Mouse (Mus musculus) kidney, postnatal 10 days (tissue): Measurements from ENCODE around the gene Gm49721.
"Not testable (repeated sequence)": the region's sequence is repeated elsewhere in the genome, so short reads cannot be mapped to it uniquely, and the experiment has no call there.

ENCODE experiments used
- DNase-seq: peaks from one replicate; pipeline ENCODE4 v3.0.0; 2021; ENCODE audit warnings: mixed read lengths

Gene Gm49721

DNA sequence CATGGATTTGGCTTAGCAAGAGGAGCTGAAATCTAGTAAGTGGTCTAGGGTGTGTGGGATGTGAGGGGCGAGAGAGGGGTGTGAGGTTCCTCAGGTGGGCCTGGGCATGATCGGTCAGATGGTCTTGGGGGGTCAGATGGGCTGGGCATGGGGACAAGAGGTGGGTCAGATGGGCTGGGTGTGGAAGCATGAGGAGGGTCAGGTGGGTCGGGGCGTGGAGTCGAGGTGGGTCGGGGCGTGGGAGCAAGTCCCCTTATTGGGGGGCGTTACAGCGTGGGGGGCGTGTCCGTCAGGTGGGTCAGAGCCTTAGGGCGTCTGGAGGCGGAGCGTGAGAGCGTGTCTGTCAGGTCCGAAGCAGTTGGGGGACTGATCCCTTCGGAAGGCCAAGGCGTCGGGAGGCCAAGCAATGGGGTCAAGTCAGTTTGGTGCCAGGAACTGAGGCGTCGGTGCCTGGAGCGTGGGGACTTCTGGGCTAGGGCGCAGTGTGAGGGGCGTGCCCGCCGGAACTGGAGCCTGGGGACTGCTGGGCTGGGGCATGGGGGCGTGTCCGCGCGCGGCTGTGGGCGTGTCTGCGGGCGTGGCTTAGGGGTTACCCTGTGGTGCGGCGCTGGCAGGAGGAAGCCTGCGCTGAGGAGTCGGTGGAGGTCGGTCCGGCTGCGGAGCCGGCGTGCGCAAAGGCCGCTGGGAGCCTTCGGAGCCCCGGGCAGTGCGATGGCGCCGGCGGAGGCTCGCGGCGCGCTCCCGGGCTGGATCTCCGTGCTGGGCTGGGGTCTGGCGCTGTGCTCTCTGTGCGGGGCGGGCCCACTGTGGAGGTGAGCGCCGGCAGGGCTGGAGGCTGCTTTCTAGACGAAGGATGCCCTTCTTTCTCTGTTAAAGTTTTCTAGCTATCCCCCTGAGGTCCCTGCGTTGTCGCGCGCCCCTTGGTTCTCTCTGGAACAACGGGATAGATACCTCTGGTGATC, at the start of gene Gm49721:
Gene Gm49721, plus strand, starts transcription at position 618 of the 962 bp plus-strand sequence.
- DNase-seq = peak; percentile 82

DNA sequence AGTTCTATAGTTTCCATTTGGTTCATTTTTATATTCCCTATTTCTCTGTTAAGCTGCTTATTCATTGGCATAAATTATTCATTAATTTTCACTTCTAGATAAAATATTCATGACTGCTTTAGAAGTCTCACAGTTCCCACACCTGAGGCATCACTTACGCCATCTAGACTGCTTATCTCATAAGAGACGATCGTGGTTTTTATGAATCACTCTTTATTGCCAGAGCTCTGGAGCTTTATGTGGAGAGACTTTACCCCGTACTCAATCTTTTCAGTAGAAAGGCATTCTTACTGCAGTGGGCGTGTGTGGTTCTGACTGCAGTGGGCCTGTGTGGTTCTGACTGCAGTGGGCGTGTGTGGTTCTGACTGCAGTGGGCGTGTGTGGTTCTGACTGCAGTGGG, 47.1 kb upstream of the Gm49721 start:
- DNase-seq = not testable (repeated sequence)

- DNase-seq = not testable (repeated sequence)
These were observed 36.1 kb upstream of the Gm49721 start for GRCm38 (mm10) chr17:6942560-6942959.

DNA sequence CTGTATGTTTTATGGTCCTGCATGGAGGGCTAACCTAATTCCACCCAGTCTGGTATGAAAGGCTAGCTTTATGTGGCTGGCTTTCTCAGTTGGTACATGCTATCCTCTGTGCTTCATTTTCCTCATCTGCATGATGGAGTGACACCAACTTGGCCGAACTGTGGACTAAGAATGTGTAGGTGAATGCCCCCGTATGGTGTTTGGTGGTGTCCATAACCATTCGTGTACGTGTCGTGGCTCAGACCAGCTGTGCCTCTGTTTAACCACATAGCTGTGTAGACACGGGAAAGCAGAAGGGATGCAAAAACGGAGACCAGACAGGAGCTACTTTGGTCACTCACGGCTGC, 31.1 kb upstream of the Gm49721 start:
- DNase-seq = not testable (repeated sequence)

DNA sequence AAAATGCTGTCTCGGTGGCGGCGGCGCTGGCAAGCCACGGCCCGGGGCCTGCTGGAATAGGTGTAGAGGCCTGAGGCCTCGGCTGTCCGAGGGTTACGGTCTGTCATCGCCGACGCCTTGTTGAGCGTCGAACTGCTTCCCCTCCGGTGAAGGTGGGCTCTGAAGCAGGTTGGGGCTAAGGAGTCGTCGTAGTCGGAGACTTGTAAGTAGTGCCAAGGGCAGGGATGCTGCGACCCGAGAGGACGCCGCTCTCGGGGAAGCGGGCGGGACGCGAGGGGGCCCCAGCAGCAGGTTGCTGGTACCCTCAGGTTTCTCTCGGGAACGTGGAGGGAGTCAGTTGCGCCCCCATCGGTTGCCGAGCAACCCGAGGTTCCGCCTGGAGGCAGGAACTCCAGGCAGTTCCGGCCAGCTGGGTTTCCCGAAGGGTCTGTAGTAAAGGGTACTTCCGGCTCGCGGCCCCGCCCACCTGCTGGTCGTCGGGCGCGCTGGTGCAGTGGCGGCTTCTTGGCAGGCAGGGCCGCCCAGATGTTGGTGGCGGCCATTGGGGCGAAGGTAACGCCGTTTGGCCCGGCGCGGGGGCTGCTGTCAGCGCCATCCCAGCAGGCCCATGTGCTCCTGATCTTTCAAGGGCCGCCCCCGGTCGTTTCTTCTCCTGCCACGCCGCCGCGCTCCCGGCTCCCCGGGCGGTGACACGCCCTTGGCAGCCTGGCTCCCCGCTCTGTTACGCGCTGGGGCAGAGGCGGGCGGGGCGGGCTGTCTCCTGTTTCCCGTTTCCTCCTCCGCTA, 30.5 kb upstream of the Gm49721 start, which contains the start of gene Rsph3b:
Gene Rsph3b, minus strand, starts transcription at position 699 of the 785 bp plus-strand sequence.
- peak; percentile 91 for DNase-seq

DNA sequence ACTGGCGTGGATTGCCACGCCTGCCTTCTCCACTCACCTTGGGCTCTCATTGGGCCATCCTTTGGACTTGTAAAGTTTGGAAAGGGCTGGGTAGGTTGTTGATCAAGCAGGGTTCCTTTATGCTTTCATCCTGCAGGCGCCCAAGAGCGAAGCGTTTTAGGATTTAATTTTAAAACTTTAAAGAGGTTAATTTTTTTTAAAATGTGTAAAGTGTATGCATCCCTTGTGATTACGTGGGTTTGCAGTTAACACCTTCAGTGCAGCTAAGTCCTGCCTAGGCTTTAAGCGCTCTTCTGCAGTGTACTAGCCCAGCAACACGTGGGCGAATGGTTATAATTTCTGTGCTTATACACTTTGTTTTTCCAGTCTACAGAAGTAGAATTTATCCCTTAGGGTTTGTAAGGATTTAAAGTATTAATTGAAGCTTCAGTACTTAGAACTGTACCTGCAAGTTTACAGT, 29.9 kb upstream of the Gm49721 start:
- DNase-seq = not testable (repeated sequence)

- not testable (repeated sequence) for DNase-seq
These were observed 19.8 kb upstream of the Gm49721 start for GRCm38 (mm10) chr17:6958881-6959280.

- DNase-seq = not testable (repeated sequence)
These were observed 19.0 kb upstream of the Gm49721 start for GRCm38 (mm10) chr17:6959543-6960259.

GRCm38 (mm10) chr17:6960349-6960748, 18.4 kb upstream of the Gm49721 start:
- DNase-seq = not testable (repeated sequence)

DNA sequence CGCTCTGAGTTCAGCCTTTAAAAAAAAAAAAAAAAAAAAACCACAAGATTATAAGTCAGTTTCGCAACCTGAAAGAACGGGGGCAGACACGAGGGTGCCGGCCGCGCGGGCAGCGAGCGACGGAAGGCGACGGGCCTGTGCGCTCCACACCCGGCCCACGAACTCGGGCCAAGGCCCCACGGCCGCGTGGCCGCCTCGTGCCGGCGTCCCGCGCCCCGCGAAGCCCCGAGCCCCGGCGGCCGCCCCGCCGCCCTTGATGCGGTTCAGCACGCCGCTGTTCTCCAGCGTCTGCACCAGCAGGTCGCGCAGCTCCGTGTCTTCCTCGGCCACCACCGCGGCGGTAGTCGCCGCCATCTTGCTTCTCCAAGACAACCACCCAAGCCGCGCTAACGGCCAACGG, 17.9 kb upstream of the Gm49721 start, which contains the start of gene Tagap1:
Gene Tagap1, minus strand, starts transcription at position 381 of the 400 bp plus-strand sequence.
- peak; percentile 53 for DNase-seq

- DNase-seq = not testable (repeated sequence)
These were observed 17.3 kb upstream of the Gm49721 start for GRCm38 (mm10) chr17:6961181-6962000.

DNA sequence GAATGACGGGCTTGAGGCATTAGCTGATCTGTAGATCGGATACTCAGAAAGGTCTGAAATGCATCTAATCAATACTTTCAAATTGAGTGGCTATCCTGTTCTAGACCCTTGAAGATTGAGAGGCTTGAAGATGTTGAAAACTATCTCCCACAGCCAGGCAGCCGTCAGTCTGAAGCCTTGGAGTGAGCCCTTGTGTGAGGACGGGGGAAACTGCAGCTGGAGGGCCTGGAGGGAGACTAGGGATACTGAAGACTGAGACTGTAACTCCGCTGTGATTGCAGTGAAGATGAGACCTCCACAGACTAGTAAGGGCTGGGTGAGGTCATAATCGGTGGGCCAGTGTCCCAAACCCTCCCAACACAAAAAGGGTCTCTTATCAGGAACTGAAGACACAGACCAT, 16.4 kb upstream of the Gm49721 start:
- DNase-seq = not testable (repeated sequence)

DNA sequence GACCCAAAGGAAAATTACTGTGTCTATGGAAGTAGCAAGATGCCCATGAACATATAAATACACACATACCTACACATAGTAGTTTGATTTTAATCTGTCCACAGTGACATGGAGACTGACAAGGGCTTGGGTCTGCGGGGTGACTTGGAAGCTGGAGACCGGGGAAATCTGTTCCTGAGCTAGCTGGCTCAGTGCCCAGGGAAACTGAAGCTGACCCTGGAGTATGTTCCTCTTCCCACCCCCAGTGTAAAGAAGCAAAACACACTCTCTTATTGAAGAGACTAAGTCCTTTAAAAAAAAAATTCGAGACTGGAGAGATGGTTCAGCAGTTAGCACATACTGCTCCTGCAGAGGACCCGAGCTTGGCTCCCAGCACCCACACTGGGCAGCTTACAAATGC, 15.8 kb upstream of the Gm49721 start:
- peak; percentile 54 for DNase-seq

- peak; percentile 53 for DNase-seq
These were observed 13.3 kb upstream of the Gm49721 start for GRCm38 (mm10) chr17:6965364-6965763.

DNA sequence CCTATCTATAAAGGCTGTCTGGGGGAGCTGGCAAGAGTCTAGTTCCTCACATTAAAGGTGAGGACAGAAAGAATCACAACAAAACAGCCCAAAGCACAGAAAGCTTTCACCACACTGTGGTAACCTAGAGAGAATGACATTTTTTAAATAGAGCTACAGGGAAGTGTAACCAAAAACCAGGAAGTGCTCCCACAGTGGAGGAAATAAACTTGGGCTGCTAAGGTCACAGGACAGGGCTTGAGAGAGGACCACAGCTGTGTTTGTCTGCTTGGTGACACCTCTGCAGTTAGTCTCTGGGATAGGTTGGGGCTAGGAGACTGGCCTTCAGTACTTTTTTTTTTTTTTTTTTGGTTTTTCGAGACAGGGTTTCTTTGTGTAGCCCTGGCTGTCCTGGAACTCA, 11.0 kb upstream of the Gm49721 start:
- not testable (repeated sequence) for DNase-seq

GRCm38 (mm10) chr17:6970334-6970733, 8.4 kb upstream of the Gm49721 start, which contains the start of gene Rnaset2b:
Gene Rnaset2b (plus strand): TSS chr17:6970634.
- DNase-seq = not testable (repeated sequence)

GRCm38 (mm10) chr17:6971238-6971637, 7.5 kb upstream of the Gm49721 start:
- not testable (repeated sequence) for DNase-seq

- DNase-seq = not testable (repeated sequence)
These were observed 5.8 kb upstream of the Gm49721 start for GRCm38 (mm10) chr17:6972836-6973396.

- not testable (repeated sequence) for DNase-seq
These were observed 3.7 kb upstream of the Gm49721 start for GRCm38 (mm10) chr17:6974985-6975384.

DNA sequence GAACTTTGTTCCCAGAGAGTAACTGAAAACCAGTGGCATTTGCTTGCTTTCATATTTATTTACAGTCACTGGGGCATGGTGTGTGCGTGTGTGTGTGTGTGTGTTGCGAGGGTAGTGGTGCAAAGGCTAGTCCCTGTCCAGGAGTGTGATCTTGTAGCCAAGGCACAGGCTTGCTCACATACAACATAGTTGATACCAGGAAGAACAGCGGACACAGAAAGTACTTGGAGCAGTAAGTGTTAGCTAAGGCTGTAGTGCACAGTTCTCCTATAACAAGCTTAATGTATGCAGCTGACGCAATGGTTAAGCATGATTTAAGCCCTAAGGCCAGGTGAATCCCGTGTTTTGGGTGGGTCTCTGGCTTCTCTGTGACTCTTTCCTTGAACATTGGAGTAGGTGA, 676 bp downstream of the Gm49721 start:
- DNase-seq = peak; percentile 19

GRCm38 (mm10) chr17:6980144-6980543, 1.4 kb downstream of the Gm49721 start:
- DNase-seq = not testable (repeated sequence)
